In genomic region chr12:17397150-17397549, GRCm38 (mm10) we compare ENCODE assay signal across 24 mouse cellular contexts. TPM values are rescaled to one million over a fixed set of nuclear protein-coding genes. Genes with fewer than 3 reads are reported as not detected.
DNase-seq lines count a peak whose midpoint lies in the region; ATAC-seq lines count a peak whose summit lies in the region.
"Had no signal": no experiment of that assay in that cellular context is flagged by ENCODE, and none has a peak within 500 bp of the region (broad histone marks: within the 10 kb centered on the region; RNA-seq: fewer than 3 reads in every experiment).

No protein-coding gene starts in this region.

- 65% methylated on average over 2 of the region's 2 CpGs for WGBS in hindbrain, embryonic 16.5 days
- 71% methylated on average over 2 of the region's 2 CpGs for WGBS in hindbrain, embryonic 13.5 days
- 16% methylated on average over 2 of the region's 2 CpGs for WGBS in forebrain, embryonic 14.5 days

- H3K4me3 ChIP-seq in hindbrain, embryonic 16.5 days (ENCODE audit: low read length), result no peak overlapping the region
- no peak overlapping the region for H3K4me3 ChIP-seq in hindbrain, embryonic 13.5 days
- H3K4me3 ChIP-seq in forebrain, embryonic 14.5 days (ENCODE audit: low read depth, low read length), result no peak overlapping the region
- H3K4me3 ChIP-seq: embryonic facial prominence, embryonic 15.5 days; heart, embryonic 15.5 days; layer of hippocampus, adult 2 months; stomach, embryonic 15.5 days had no signal

- H3K27me3 ChIP-seq in hindbrain, embryonic 16.5 days (replicated peaks; ENCODE audit: control insufficient read depth, insufficient read depth, low read length), result no peaks in the 10 kb centered on the region
- H3K27me3 ChIP-seq in hindbrain, embryonic 13.5 days, result no peaks in the 10 kb centered on the region
- no peaks in the 10 kb centered on the region for H3K27me3 ChIP-seq in forebrain, embryonic 14.5 days (replicated peaks; ENCODE audit: control insufficient read depth, insufficient read depth, low read length)
- H3K27me3 ChIP-seq: embryonic facial prominence, embryonic 15.5 days; heart, embryonic 15.5 days; stomach, embryonic 15.5 days had no signal

- ATAC-seq in hindbrain, embryonic 16.5 days, result peak; percentile 70; the same call in 1 of the 2 replicates
- ATAC-seq in hindbrain, embryonic 13.5 days (ENCODE audit: low FRiP score), result no peak
- ATAC-seq in forebrain, embryonic 14.5 days, result peak; percentile 94
- ATAC-seq: intestine, embryonic 16.5 days had no signal

- no peak overlapping the region for H3K9ac ChIP-seq in hindbrain, embryonic 16.5 days (ENCODE audit: low read depth, low read length)
- no peak overlapping the region for H3K9ac ChIP-seq in hindbrain, embryonic 13.5 days
- no peak overlapping the region for H3K9ac ChIP-seq in forebrain, embryonic 14.5 days (ENCODE audit: low read length)
- H3K9ac ChIP-seq: embryonic facial prominence, embryonic 15.5 days; heart, embryonic 15.5 days; stomach, embryonic 15.5 days had no signal

- peaks cover 5% of the 10 kb centered on the region; the same call in 1 of the 2 replicates for H3K36me3 ChIP-seq in hindbrain, embryonic 16.5 days (ENCODE audit: control insufficient read depth, insufficient read depth, low read length)
- H3K36me3 ChIP-seq in hindbrain, embryonic 13.5 days, result peaks cover 35% of the 10 kb centered on the region
- peaks cover 10% of the 10 kb centered on the region; the same call in 1 of the 2 replicates for H3K36me3 ChIP-seq in forebrain, embryonic 14.5 days (ENCODE audit: control insufficient read depth, insufficient read depth, low read length)

- H3K4me2 ChIP-seq in hindbrain, embryonic 16.5 days (ENCODE audit: low read length), result no peak overlapping the region
- H3K4me2 ChIP-seq in hindbrain, embryonic 13.5 days, result no peak overlapping the region
- H3K4me2 ChIP-seq in forebrain, embryonic 14.5 days (ENCODE audit: low read length), result no peak overlapping the region
- H3K4me2 ChIP-seq: embryonic facial prominence, embryonic 15.5 days; heart, embryonic 15.5 days; stomach, embryonic 15.5 days had no signal

- H3K27ac ChIP-seq in hindbrain, embryonic 16.5 days (ENCODE audit: low read depth, low read length), result no peak overlapping the region
- no peak overlapping the region for H3K27ac ChIP-seq in hindbrain, embryonic 13.5 days
- H3K27ac ChIP-seq in forebrain, embryonic 14.5 days (ENCODE audit: low read depth, low read length), result no peak overlapping the region
- H3K27ac ChIP-seq: embryonic facial prominence, embryonic 15.5 days; heart, embryonic 15.5 days; layer of hippocampus, adult 2 months; stomach, embryonic 15.5 days had no signal

- no peaks in the 10 kb centered on the region for H3K4me1 ChIP-seq in hindbrain, embryonic 16.5 days (ENCODE audit: control insufficient read depth, insufficient read depth, low read depth, low read length)
- no peaks in the 10 kb centered on the region for H3K4me1 ChIP-seq in hindbrain, embryonic 13.5 days (replicated peaks)
- H3K4me1 ChIP-seq in forebrain, embryonic 14.5 days (ENCODE audit: control insufficient read depth, insufficient read depth, low read length), result peaks cover 4% of the 10 kb centered on the region; the same call in 1 of the 2 replicates
- H3K4me1 ChIP-seq: heart, embryonic 15.5 days; stomach, embryonic 15.5 days had no signal

- DNase-seq in MN1 (ENCODE audit: low spot score), result peak; percentile 80
- peak; percentile 42 for DNase-seq in Muller cell, postnatal 12 days (ENCODE audit: inconsistent ontology term)
- DNase-seq in forebrain, embryonic 14.5 days (ENCODE audit: low spot score), result peak; percentile 87
- DNase-seq in c-Kit-positive CD71-positive TER-119-positive erythroid progenitor cells, embryonic 14.5 days (ENCODE audit: low spot score), result no peak
- DNase-seq in embryo, embryonic 10 days (ENCODE audit: low spot score), result no peak
- no peak for DNase-seq in cerebellum, adult 11-12 months
- DNase-seq: adrenal gland, postnatal 14 days; cerebellum, adult 18-20 months; cerebellum, postnatal 14 days; gastrocnemius, postnatal 36 days; heart, postnatal 4 days; kidney, adult 9 months; kidney, postnatal 14 days; layer of hippocampus, postnatal 36 days; lung, postnatal 4 days; right cerebral cortex, adult 18-20 months; thymus, postnatal 25 days had no signal

- no peaks in the 10 kb centered on the region for H3K9me3 ChIP-seq in hindbrain, embryonic 16.5 days (ENCODE audit: control insufficient read depth, low read length)
- no peaks in the 10 kb centered on the region for H3K9me3 ChIP-seq in hindbrain, embryonic 13.5 days
- no peaks in the 10 kb centered on the region for H3K9me3 ChIP-seq in forebrain, embryonic 14.5 days (replicated peaks; ENCODE audit: control insufficient read depth, low read length)
- H3K9me3 ChIP-seq: embryonic facial prominence, embryonic 15.5 days; heart, embryonic 15.5 days; stomach, embryonic 15.5 days had no signal

RNA-seq across cellular contexts. Expression of gene Nol10, which starts 48.9 kb away (rescaled TPM):
- polyA plus RNA-seq in hindbrain, embryonic 16.5 days (2015; fragmentation: Nextera tagmentation; extraction: Ambion mirVana), result 20.1 and 20.8 TPM in 2 replicates
- 20.8 and 22.1 TPM in 2 replicates for polyA plus RNA-seq in hindbrain, embryonic 13.5 days (2015; fragmentation: Nextera tagmentation; extraction: Ambion mirVana)
- 19.5 and 19.6 TPM in 2 replicates for polyA plus RNA-seq in forebrain, embryonic 14.5 days (2014; fragmentation: Nextera tagmentation; extraction: Ambion mirVana)

Comparison
In these comparisons a context has a peak if more than half of its experiments do, and no peak if none do; other contexts are left out.
1. DNase-seq: peak in MN1 (single experiment), Muller cell, postnatal 12 days (single experiment) and forebrain, embryonic 14.5 days (single experiment); none in c-Kit-positive CD71-positive TER-119-positive erythroid progenitor cells, embryonic 14.5 days (single experiment), embryo, embryonic 10 days (single experiment) and cerebellum, adult 11-12 months (single experiment).